Mouse (Mus musculus) MEL (cell line): ENCODE data around the gene Gabra4.

Experiments used
- CTCF ChIP-seq, 3 experiments: IDR thresholded peaks in 2 of 3; conservative IDR thresholded peaks in 1 of 3; 2 replicates each; pipeline ENCODE4 v1.5.1; 2011 to 2012; ENCODE audit warnings: low read length in 3 of 3, low read depth in 2 of 3, mild to moderate bottlenecking in 2 of 3, improper control_type of control experiment in 1 of 3, inconsistent platforms in 1 of 3, mixed read lengths in 1 of 3, moderate library complexity in 1 of 3; ENCODE audit not compliant: control insufficient read depth in 1 of 3, insufficient read depth in 1 of 3, poor library complexity in 1 of 3, severe bottlenecking in 1 of 3
- POLR2A ChIP-seq, 2 experiments: IDR thresholded peaks; 2 replicates each; pipeline ENCODE4 v1.6.1; 2011 to 2012; ENCODE audit warnings: low read length in 2 of 2, mild to moderate bottlenecking in 2 of 2, control low read depth in 1 of 2, improper control_type of control experiment in 1 of 2, low read depth in 1 of 2, moderate library complexity in 1 of 2; ENCODE audit not compliant: control insufficient read depth in 1 of 2, insufficient read depth in 1 of 2, poor library complexity in 1 of 2
- POLR2AphosphoS2 ChIP-seq: IDR thresholded peaks from 2 replicates; pipeline ENCODE4 v1.6.1; 2011; ENCODE audit warnings: low read length, improper control_type of control experiment

GRCm38 (mm10) chr5:71648108-71648507 lies 10.0 kb downstream of the Gabra4 start:
- TF ChIP-seq CTCF (IDR thresholded peaks at IDR 0.05 in 2 of 3, conservative IDR thresholded peaks at IDR 0.05 in 1 of 3; ENCODE audit: control insufficient read depth in 1 of 3, insufficient read depth in 1 of 3, low read depth in 2 of 3, low read length in 3 of 3, poor library complexity in 1 of 3, severe bottlenecking in 1 of 3) (no peak), POLR2AphosphoS2 (no peak), POLR2A (IDR thresholded peaks at IDR 0.05; ENCODE audit: control insufficient read depth in 1 of 2, insufficient read depth in 1 of 2, low read depth in 1 of 2, low read length in 2 of 2, poor library complexity in 1 of 2) (no peak)
